Mouse (Mus musculus) right cerebral cortex, postnatal 4 days (tissue): ENCODE data around the gene Rap1a.

Experiments
- DNase-seq: peaks from one replicate; pipeline ENCODE4 v3.0.0-alpha.2; 2022

The Rap1a gene

GRCm38 (mm10) chr3:105801191-105802166 is at the start of gene Rap1a:
Rap1a (minus strand) TSS chr3:105801336.
- peak; percentile 78 for DNase-seq

- no peak for DNase-seq
These were observed 45.3 kb upstream of the Rap1a start for GRCm38 (mm10) chr3:105846294-105847069.

DNA sequence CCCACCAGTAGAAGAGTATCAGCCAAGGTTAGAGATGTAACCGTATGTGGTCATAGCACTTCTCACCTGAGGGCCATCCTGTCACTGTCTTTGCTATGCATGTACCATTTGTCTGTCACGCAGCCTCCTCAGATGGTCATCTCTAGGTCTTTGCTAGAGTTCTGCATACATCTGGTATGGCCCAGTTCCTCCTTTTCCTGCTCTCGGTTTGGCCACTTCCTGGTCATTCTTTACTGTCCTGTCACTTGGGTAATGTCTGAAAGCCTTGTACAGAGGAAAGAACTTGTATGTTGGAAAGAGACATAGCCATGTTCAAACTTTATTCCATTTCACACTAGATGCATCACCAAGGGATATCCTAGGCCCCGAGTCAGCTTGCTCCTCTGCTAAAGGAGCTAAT is 38.7 kb upstream of the Rap1a start:
- DNase-seq = no peak

DNA sequence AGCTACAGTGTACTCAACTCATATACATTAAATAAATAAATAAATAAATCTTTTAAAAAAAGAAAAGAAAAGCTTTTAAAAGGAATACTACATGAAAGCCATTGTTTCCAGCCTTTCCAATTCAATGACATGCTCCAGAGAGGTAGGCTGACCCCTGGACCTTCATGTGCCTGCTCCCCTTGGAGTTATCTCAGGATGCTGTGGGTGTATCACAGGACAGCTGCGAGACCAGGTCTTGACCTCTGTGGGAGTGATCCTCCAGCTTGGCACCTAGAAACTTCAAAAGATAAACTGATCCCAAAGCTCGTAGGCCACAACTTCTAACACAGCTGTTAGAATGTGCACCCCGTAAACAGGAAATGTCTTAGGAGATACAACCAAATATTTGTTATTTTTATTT is 37.5 kb upstream of the Rap1a start:
- DNase-seq = no peak

DNA sequence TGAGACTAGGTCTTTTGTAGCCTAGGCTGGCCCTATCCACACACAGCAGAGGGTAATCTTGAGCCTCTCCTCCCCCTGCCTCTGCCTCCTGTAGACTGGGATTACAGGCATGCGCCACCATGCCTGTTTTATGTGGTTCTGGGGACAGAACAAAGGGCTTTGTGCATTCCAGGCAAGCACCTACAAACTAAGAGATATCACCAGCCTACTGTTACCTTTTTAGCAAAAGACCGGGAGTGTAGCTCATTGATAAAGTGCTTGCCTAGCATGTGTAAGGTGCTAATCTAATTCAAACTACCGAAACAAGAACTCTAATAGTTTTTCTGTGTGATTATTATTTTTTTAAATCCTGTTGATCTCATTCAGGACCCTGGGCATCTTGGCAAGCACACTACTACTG is 35.7 kb upstream of the Rap1a start:
- no peak for DNase-seq

DNA sequence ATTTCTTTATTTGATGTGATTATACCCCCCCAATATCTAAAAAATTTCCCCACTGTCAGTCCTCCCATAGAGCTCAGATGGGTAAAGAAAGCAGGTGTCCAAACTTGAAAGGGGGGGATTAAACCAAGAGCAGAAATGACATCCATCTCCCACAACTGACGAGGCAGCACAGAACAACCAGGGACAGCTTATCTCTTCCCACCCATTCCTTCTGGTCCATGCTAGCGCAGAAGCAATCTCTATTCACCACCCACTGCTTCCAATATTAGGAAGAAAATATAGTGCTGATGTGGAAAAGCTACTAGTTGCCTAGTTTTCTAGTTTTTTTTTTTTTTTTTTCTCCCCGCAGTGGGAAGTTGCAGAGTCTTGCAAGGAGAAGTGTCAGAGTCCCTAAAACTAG is 34.7 kb upstream of the Rap1a start:
- no peak for DNase-seq

GRCm38 (mm10) chr3:105831584-105831983 is 30.4 kb upstream of the Rap1a start:
- no peak for DNase-seq

- DNase-seq = no peak
These were observed 24.5 kb upstream of the Rap1a start for GRCm38 (mm10) chr3:105825501-105826161.

DNA sequence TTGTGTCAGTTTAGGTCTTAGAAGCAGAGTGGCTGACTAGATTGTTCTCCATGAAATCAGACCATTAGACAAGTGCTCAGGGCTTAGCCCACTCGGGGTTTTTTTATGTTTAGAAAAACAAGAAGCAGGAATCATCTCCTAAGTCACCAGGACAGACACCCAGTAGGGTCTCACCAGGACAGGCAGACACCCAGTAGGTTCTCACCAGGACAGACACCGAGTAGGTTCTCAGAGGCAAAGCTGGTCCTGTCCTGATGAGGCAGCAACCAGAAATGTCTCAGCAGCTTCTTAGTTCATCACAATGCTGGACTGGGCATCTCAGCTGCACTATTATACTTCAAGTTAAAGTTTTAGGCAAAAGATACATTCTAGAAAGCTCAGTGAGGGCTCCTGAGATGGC is 23.6 kb upstream of the Rap1a start:
- no peak for DNase-seq

DNA sequence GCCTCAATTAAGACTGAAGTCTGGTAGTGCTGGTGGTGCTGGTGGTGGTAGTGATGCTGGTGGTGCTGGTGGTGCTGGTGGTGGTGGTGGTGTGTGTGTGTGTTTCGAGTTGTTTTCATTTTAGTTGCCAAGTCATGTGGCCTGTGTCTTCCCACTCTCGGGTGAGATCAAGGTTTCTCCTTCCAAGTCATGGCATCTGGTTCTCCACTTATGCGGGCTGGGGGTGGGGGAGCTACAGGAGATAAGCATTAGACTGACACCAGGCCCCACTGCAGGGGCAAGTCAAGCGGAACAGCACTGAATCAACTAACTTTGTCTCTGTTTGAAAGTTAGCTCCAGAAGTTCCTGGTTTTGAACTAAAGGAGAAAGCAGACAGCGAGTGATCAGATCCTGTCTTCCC is 23.0 kb upstream of the Rap1a start:
- no peak for DNase-seq

DNA sequence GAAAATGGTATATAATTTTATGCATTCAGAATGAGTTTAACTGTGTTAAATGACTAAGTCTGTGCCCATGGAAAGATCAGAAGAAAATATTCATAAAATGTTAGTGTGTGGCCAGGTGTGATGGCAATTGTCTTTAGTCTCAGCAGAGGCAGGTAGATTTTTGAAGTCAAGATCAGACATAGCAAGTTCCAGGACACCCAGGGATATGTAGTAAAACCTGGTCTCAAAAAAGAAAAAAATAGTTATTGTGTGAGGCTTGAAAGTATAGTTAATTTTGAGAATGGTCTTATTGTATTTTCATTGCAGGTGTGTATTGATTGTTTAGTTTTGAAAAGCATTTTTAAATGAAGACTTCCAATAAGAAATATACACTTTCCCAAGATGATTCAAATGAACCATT is 22.5 kb upstream of the Rap1a start:
- no peak for DNase-seq

- DNase-seq = no peak
These were observed 20.4 kb upstream of the Rap1a start for GRCm38 (mm10) chr3:105821504-105821903.

GRCm38 (mm10) chr3:105820272-105820671 is 19.1 kb upstream of the Rap1a start:
- no peak for DNase-seq

GRCm38 (mm10) chr3:105818130-105819004 is 17.2 kb upstream of the Rap1a start:
- no peak for DNase-seq

DNA sequence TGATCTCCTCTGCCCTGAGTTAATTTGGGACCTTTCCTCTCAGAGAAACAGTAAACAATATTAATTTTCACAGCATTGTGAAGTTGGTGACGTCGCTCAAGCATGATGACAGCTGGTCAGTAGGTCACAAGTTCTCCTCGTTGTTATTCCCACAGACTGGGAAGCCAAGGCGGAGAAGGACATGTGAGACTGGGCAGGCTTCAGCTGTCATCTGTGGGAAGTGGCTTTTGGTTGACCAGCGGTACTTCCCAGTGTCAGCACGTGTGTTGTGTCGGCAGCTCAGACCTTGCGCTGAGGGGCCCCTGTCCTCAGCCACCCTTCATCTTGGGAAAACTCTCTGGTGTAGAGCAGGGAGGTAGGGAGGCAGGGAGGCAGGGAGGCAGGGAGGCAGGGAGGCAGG is 15.0 kb upstream of the Rap1a start:
- DNase-seq = no peak

GRCm38 (mm10) chr3:105815236-105815904 is 14.2 kb upstream of the Rap1a start:
- DNase-seq = no peak

DNA sequence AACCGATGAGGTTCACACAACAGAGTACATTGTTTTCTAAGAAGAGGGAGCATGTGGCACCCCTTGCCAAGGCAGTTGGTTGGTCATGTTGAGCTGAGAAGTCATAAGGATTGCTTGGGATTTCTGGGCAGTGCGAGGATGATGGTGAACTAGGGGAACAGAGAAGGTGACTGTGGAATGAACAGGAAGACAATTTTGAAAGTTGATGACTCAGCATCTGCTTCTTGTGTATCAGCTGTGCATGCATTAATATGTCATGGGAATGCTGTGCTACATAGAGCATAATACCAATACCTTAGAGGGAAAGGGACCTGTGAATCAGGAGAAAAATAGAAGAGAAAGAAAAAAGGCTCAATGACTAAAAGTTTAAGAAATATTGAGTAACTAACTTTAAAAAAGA is 10.0 kb upstream of the Rap1a start:
- no peak for DNase-seq

DNA sequence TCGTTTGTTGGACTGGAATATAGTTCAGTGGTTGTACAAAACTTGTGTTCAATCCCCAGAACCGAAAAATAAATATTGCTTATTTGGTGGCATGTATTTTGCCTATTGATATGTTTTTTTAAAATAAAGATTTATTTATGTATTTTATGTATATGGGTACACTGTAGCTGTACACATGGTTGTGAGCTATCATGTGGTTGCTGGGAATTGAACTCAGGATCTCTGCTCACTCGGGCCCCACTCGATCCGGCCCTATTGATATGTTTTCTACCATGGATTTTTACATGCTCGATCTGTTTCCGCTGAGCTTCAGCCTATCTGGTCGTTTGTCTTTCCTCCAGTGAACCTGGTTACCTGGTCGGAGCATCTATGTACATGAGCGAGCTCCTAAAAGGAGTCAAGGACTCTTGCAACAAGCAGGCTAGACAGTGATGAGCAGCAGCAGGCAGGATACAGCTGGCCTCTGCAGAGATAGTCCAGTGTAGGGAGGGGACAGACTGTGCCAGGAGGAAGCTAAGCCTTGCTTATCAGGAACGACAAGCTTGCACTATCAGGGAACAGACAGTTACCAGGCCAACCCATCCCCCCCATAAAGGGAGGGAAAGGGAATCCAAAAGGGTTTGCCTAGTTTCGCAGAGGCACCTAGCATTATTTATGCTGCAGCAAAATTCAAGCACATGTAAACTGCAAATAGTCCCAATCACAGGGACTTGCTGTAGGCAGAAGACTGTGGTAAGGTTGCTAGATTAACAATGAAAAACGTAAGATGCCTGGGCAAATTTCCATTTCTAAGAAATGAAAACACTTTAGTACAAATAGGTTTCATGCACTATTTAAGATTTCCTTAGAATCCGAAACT is 7.3 kb upstream of the Rap1a start:
- DNase-seq = no peak

DNA sequence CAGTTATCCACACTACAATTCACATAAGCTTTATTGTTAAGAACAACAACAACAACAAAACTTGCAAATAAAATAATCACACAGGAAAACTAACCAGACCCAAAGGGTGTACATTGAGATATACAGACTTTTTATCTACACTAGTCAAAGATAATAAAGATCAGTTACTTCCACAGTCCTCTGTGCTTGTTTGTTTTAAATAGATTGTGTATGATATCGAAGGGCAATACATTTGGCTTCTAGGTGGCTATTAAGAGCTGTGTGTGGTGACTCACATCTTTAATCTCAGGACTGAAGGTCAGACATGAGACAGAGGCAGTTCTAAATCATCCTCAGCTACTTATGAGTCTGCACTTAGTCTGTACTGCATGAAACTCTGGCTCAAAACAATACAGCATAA is 6.5 kb upstream of the Rap1a start:
- no peak for DNase-seq

GRCm38 (mm10) chr3:105806519-105807249 is 5.5 kb upstream of the Rap1a start:
- no peak for DNase-seq
